Mouse (Mus musculus) forebrain, embryonic 16.5 days (tissue): Measurements from ENCODE around the gene Mgmt. TPM values are rescaled to one million over a fixed set of nuclear protein-coding genes. Genes with fewer than 3 reads are reported as not detected.

Source experiments
- ATAC-seq: fragments of 200-750 bp; cut with Nextera tagmentation; 2 replicates; pipeline ENCODE4 v1.8.0; 2017; ENCODE audit warnings: mild to moderate bottlenecking, moderate library complexity
- H3K27ac ChIP-seq: fragments of 300-500 bp; sonication (generic); 2 replicates; pipeline ENCODE4 v1.5.1; 2014; ENCODE audit warnings: low read length, control low read depth
- H3K27me3 ChIP-seq: fragments of 300-500 bp; sonication (generic); replicated peaks from 2 replicates; pipeline ENCODE4 v1.6.1; 2014; ENCODE audit warnings: low read length; ENCODE audit not compliant: control insufficient read depth, insufficient read depth
- H3K36me3 ChIP-seq: fragments of 300-500 bp; sonication (generic); 2 replicates; pipeline ENCODE4 v1.6.1; 2014; ENCODE audit not compliant: control insufficient read depth, insufficient read depth
- H3K4me1 ChIP-seq: fragments of 300-500 bp; sonication (generic); replicated peaks from 2 replicates; pipeline ENCODE4 v1.6.1; 2014; ENCODE audit warnings: low read length; ENCODE audit not compliant: control insufficient read depth, insufficient read depth
- H3K4me2 ChIP-seq: fragments of 300-500 bp; sonication (generic); 2 replicates; pipeline ENCODE4 v1.6.1; 2014; ENCODE audit warnings: mild to moderate bottlenecking, low read length, control low read depth
- H3K4me3 ChIP-seq: fragments of 300-500 bp; sonication (generic); replicated peaks from 2 replicates; pipeline ENCODE4 v1.5.1; 2014; ENCODE audit warnings: mild to moderate bottlenecking, low read length, control low read depth
- H3K9ac ChIP-seq: fragments of 300-500 bp; sonication (generic); replicated peaks from 2 replicates; pipeline ENCODE4 v1.6.1; 2014; ENCODE audit warnings: low read depth, low read length, control low read depth
- H3K9me3 ChIP-seq: fragments of 300-500 bp; sonication (generic); 2 replicates; pipeline ENCODE4 v1.6.1; 2016; ENCODE audit warnings: low read length; ENCODE audit not compliant: control insufficient read depth
- WGBS: fragments of 180-500 bp; shearing (Covaris S2); extraction: QIAGEN DNeasy Blood & Tissue Kit; methylation state at CpG from one replicate; pipeline ENCODE4 v1.1.7; 2014; 5-methylcytosine and 5-hydroxymethylcytosine counted together
- polyA plus RNA-seq: library from polyadenylated mRNA; unstranded; fragments of >200 nt; fragmentation: Nextera tagmentation; extraction: Ambion mirVana; gene quantifications from 2 replicates; pipeline ENCODE4 v1.2.1, GENCODE M21; 2015

Gene Mgmt
- polyA plus RNA-seq, 1 experiment from 2014 or later: 1.2 TPM

- H3K4me2 ChIP-seq: no peak overlapping the region
- 73% methylated on average over 4 of the region's 4 CpGs for WGBS
- H3K27ac ChIP-seq: no peak overlapping the region
- no peak overlapping the region for H3K4me3 ChIP-seq
- no peaks in the 10 kb centered on the region for H3K4me1 ChIP-seq
- H3K36me3 ChIP-seq: no peaks in the 10 kb centered on the region
- no peaks in the 10 kb centered on the region for H3K27me3 ChIP-seq
- no peak for ATAC-seq
- no peak overlapping the region for H3K9ac ChIP-seq
- H3K9me3 ChIP-seq: no peaks in the 10 kb centered on the region
Observed at GRCm38 (mm10) chr7:136852721-136853120, 41.7 kb upstream of the Mgmt start.

GRCm38 (mm10) chr7:136864677-136865463 lies 29.5 kb upstream of the Mgmt start:
- H3K36me3 ChIP-seq: no peaks in the 10 kb centered on the region
- no peak overlapping the region for H3K27ac ChIP-seq
- no peaks in the 10 kb centered on the region for H3K9me3 ChIP-seq
- no peak overlapping the region for H3K4me3 ChIP-seq
- no peak overlapping the region for H3K4me2 ChIP-seq
- peaks cover 9% of the 10 kb centered on the region; the same call in 1 of the 2 replicates for H3K4me1 ChIP-seq
- no peak for ATAC-seq
- no peak overlapping the region for H3K9ac ChIP-seq
- 16% methylated on average over 7 of the region's 7 CpGs for WGBS
- H3K27me3 ChIP-seq: no peaks in the 10 kb centered on the region

GRCm38 (mm10) chr7:136865876-136866275 lies 28.5 kb upstream of the Mgmt start:
- H3K4me3 ChIP-seq: no peak overlapping the region
- no peak overlapping the region for H3K27ac ChIP-seq
- H3K9me3 ChIP-seq: no peaks in the 10 kb centered on the region
- H3K27me3 ChIP-seq: no peaks in the 10 kb centered on the region
- no peak overlapping the region for H3K9ac ChIP-seq
- no peak overlapping the region for H3K4me2 ChIP-seq
- ATAC-seq: no peak
- 93% methylated on average over 4 of the region's 4 CpGs for WGBS
- H3K4me1 ChIP-seq: peaks cover 9% of the 10 kb centered on the region; the same call in 1 of the 2 replicates
- no peaks in the 10 kb centered on the region for H3K36me3 ChIP-seq

- Histone ChIP-seq H3K4me1 (peaks cover 10% of the 10 kb centered on the region; the same call in 1 of the 2 replicates), H3K4me3 (no peak overlapping the region), H3K9me3 (no peaks in the 10 kb centered on the region), H3K9ac (no peak overlapping the region), H3K27ac (no peak overlapping the region), H3K4me2 (no peak overlapping the region), H3K36me3 (no peaks in the 10 kb centered on the region), H3K27me3 (no peaks in the 10 kb centered on the region)
- WGBS: 78% methylated on average over 4 of the region's 4 CpGs
- no peak for ATAC-seq
Observed at GRCm38 (mm10) chr7:136866535-136866934, 27.9 kb upstream of the Mgmt start.

- Histone ChIP-seq H3K4me2 (peak overlapping the region; percentile 7), H3K27me3 (peaks cover 6% of the 10 kb centered on the region; the same call in 1 of the 2 replicates), H3K9ac (no peak overlapping the region), H3K27ac (no peak overlapping the region), H3K4me3 (no peak overlapping the region), H3K4me1 (peaks cover 8% of the 10 kb centered on the region; the same call in 1 of the 2 replicates), H3K36me3 (no peaks in the 10 kb centered on the region), H3K9me3 (no peaks in the 10 kb centered on the region)
- WGBS: 62% methylated on average over 11 of the region's 11 CpGs
- ATAC-seq: no peak
Observed at GRCm38 (mm10) chr7:136871535-136871934, 22.9 kb upstream of the Mgmt start.

- 3% methylated on average over 8 of the region's 8 CpGs for WGBS
- peaks cover 8% of the 10 kb centered on the region; the same call in 1 of the 2 replicates for H3K4me1 ChIP-seq
- H3K9me3 ChIP-seq: no peaks in the 10 kb centered on the region
- peak; percentile 50; the same call in 1 of the 2 replicates for ATAC-seq
- no peak overlapping the region for H3K4me2 ChIP-seq
- H3K27ac ChIP-seq: no peak overlapping the region
- no peak overlapping the region for H3K9ac ChIP-seq
- peaks cover 6% of the 10 kb centered on the region; the same call in 1 of the 2 replicates for H3K27me3 ChIP-seq
- no peak overlapping the region for H3K4me3 ChIP-seq
- no peaks in the 10 kb centered on the region for H3K36me3 ChIP-seq
Observed at GRCm38 (mm10) chr7:136872059-136872458, 22.4 kb upstream of the Mgmt start.

GRCm38 (mm10) chr7:136874396-136874795 lies 20.0 kb upstream of the Mgmt start:
- Histone ChIP-seq H3K9me3 (no peaks in the 10 kb centered on the region), H3K27ac (no peak overlapping the region), H3K4me3 (no peak overlapping the region), H3K27me3 (peaks cover 6% of the 10 kb centered on the region; the same call in 1 of the 2 replicates), H3K4me1 (peaks cover 8% of the 10 kb centered on the region; the same call in 1 of the 2 replicates), H3K4me2 (no peak overlapping the region), H3K9ac (no peak overlapping the region), H3K36me3 (no peaks in the 10 kb centered on the region)
- ATAC-seq: no peak
- 55% methylated on average over 1 of the region's 1 CpGs for WGBS

GRCm38 (mm10) chr7:136880386-136880785 lies 14.0 kb upstream of the Mgmt start:
- H3K9me3 ChIP-seq: no peaks in the 10 kb centered on the region
- no peak overlapping the region for H3K9ac ChIP-seq
- H3K4me2 ChIP-seq: no peak overlapping the region
- no peaks in the 10 kb centered on the region for H3K4me1 ChIP-seq
- no peaks in the 10 kb centered on the region for H3K36me3 ChIP-seq
- WGBS: 82% methylated on average over 4 of the region's 4 CpGs
- H3K27ac ChIP-seq: no peak overlapping the region
- ATAC-seq: no peak
- H3K27me3 ChIP-seq: no peaks in the 10 kb centered on the region
- H3K4me3 ChIP-seq: no peak overlapping the region

GRCm38 (mm10) chr7:136888161-136888560 lies 6.3 kb upstream of the Mgmt start:
- Histone ChIP-seq H3K36me3 (no peaks in the 10 kb centered on the region), H3K4me1 (no peaks in the 10 kb centered on the region), H3K27me3 (no peaks in the 10 kb centered on the region), H3K4me3 (no peak overlapping the region), H3K4me2 (no peak overlapping the region), H3K9me3 (no peaks in the 10 kb centered on the region), H3K9ac (no peak overlapping the region), H3K27ac (no peak overlapping the region)
- 79% methylated on average over 6 of the region's 6 CpGs for WGBS
- no peak for ATAC-seq
